Mouse (Mus musculus) embryonic facial prominence, embryonic 12.5 days (tissue): Measurements from ENCODE around the gene Dydc2. TPM values are rescaled to one million over a fixed set of nuclear protein-coding genes. Genes with fewer than 3 reads are reported as not detected.

ENCODE experiments used
- polyA plus RNA-seq: library from polyadenylated mRNA; unstranded; fragments of >200 nt; fragmentation: Nextera tagmentation; extraction: Ambion mirVana; gene quantifications from 2 replicates; pipeline ENCODE4 v1.2.1, GENCODE M21; 2016

Dydc2 gene
- polyA plus RNA-seq, 1 experiment from 2014 or later = 0.20 TPM

Other genes with a start within 250 kb of the Dydc2 start
- 0.47 and 0.62 TPM in 2 replicates for gene Sh2d4b, start 175.9 kb downstream of the Dydc2 start, polyA plus RNA-seq
- 87.6 and 89.7 TPM in 2 replicates for gene Tspan14, start 102.4 kb downstream of the Dydc2 start, polyA plus RNA-seq
- gene Fam213a, start 55.4 kb downstream of the Dydc2 start, polyA plus RNA-seq = 57.1 and 57.7 TPM in 2 replicates
- gene Dydc1, start 3.7 kb upstream of the Dydc2 start, polyA plus RNA-seq = not detected in 2 replicates
- gene Mat1a, start 35.8 kb upstream of the Dydc2 start, polyA plus RNA-seq = not detected in 2 replicates
- gene Sftpa1, start 62.6 kb upstream of the Dydc2 start, polyA plus RNA-seq = not detected in 2 replicates
- not detected in 2 replicates for gene Mbl1, start 82.2 kb upstream of the Dydc2 start, polyA plus RNA-seq
- gene Sftpd, start 115.9 kb upstream of the Dydc2 start, polyA plus RNA-seq = not detected in 2 replicates
- gene Gm2832, start 209.6 kb upstream of the Dydc2 start, polyA plus RNA-seq = 0.23 and 0.29 TPM in 2 replicates